Comparison of ENCODE assay signal across 1 mouse cellular context in the genomic region with DNA sequence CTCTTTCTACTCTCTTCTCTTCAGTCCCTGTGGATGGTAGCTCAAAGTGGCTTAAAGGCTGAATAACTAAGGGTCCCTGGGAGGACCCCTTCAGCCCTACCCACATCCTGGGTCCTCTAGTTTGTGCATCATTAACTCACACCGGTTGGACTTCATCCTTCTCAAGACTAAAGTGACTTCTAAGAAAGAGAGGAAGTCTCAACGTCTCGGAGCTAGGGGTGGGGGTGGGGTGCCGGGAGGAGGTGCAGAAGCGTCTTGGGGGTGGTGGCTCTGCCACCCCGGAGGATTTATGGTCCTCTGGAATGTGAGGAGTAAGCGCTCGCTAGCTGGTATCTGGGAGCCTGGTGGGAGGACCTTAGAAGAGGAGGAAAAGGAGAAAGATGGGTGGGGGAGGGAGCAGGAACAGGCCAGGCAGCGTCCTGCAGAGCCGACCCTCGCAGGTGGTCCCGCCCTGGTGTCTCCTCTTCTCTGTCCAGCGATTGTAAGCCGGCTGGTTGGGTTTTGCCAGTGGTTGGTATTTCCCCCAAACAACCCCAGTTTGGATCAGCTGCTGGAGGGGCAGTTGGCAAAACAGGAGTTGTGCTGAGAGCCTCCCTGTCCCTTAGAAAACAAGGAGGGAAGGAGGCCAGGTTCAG.
TF ChIP-seq lines count a peak whose summit lies in the region.

No protein-coding gene starts in this region.

TF ChIP-seq in CH12.LX, 34 proteins besides CTCF, POLR2A, EP300 and RAD21 (continued from another document):
- TF ChIP-seq MXI1 (IDR thresholded peaks at IDR 0.05; ENCODE audit: low read depth, low read length) (peak; percentile 59), USF1 (IDR thresholded peaks at IDR 0.05; ENCODE audit: low read depth, low read length) (no peak), E2F4 (IDR thresholded peaks at IDR 0.05; ENCODE audit: insufficient replicate concordance, low read depth, low read length) (no peak), MAZ (IDR thresholded peaks at IDR 0.05; ENCODE audit: low read depth, low read length) (no peak), CHD1 (IDR thresholded peaks at IDR 0.05; ENCODE audit: low read depth, low read length) (no peak)
